Mouse (Mus musculus): ENCODE measurements around the gene Mvp. TPM values are rescaled to one million over a fixed set of nuclear protein-coding genes. Genes with fewer than 3 reads are reported as not detected.
A peak's percentile ranks its signal among the peaks of the same experiment; 100 is the strongest.

Mvp gene
- total RNA-seq, 4 experiments from 2014 or later = 59.3 to 81.8 (median 73.5) TPM

GRCm38 (mm10) chr7:126950647-126951615 is 63.5 kb downstream of the Mvp start:
- DNase-seq (ENCODE audit: low spot score) = no peak

GRCm38 (mm10) chr7:126949793-126950646 is 64.4 kb downstream of the Mvp start, which contains the start of gene Sez6l2:
Gene Sez6l2 (plus strand): TSS chr7:126950563.
- peak; percentile 77 for DNase-seq (ENCODE audit: low spot score)

GRCm38 (mm10) chr7:126949403-126949792 is 65.0 kb downstream of the Mvp start, which contains the start of gene Asphd1:
Gene Asphd1 (minus strand): TSS chr7:126949582.
- DNase-seq (ENCODE audit: low spot score) = peak; percentile 6

GRCm38 (mm10) chr7:126948626-126949025 is 65.8 kb downstream of the Mvp start:
- no peak for DNase-seq (ENCODE audit: low spot score)

- DNase-seq (ENCODE audit: low spot score) = no peak
These were observed 67.9 kb downstream of the Mvp start for GRCm38 (mm10) chr7:126946530-126946929.

- DNase-seq (ENCODE audit: low spot score) = no peak
These were observed 72.6 kb downstream of the Mvp start for GRCm38 (mm10) chr7:126941801-126942200.

GRCm38 (mm10) chr7:126941171-126941570 is 73.2 kb downstream of the Mvp start:
- DNase-seq (ENCODE audit: low spot score) = no peak

Small RNA genes lying within 50 kb of the gene (microRNA-seq; reads per million reads assigned to microRNA genes)
- gene Gm44343 = not detected

Other genes starting within 250 kb of the Mvp start
- 1 to 10 TPM; 1.3 to 2.2 (median 1.8) TPM for gene Gdpd3, start 248.3 kb downstream of the Mvp start, total RNA-seq (2022)
- gene Ypel3, start 237.7 kb downstream of the Mvp start, total RNA-seq (2022) = 10 to 100 TPM; 46.6 to 99.6 (median 72.6) TPM
- gene Tbx6, start 233.1 kb downstream of the Mvp start, total RNA-seq (2022) = under 1 TPM; 0.40 to 0.49 (median 0.42) TPM
- 10 to 100 TPM; 32.7 to 36.8 (median 34.5) TPM for gene Ppp4c, start 222.1 kb downstream of the Mvp start, total RNA-seq (2022)
- 10 to 100 TPM in 1 of 4 experiments, 1 to 10 TPM in 3; 6.9 to 10.1 (median 8.0) TPM for gene Fam57b, start 217.0 kb downstream of the Mvp start, total RNA-seq (2022)
- gene 4930451I11Rik, start 183.0 kb downstream of the Mvp start, total RNA-seq (2022) = not detected
- not detected for gene Doc2a, start 167.2 kb downstream of the Mvp start, total RNA-seq (2022)
- 1 to 10 TPM; 4.8 to 9.6 (median 6.4) TPM for gene Hirip3, start 152.6 kb downstream of the Mvp start, total RNA-seq (2022)
- 10 to 100 TPM; 18.3 to 23.9 (median 21.3) TPM for gene Ino80e, start 152.2 kb downstream of the Mvp start, total RNA-seq (2022)
- gene Taok2, start 129.9 kb downstream of the Mvp start, total RNA-seq (2022) = 10 to 100 TPM; 35.8 to 40.4 (median 38.5) TPM
- 10 to 100 TPM; 10.3 to 13.1 (median 12.6) TPM for gene Tmem219, start 91.7 kb downstream of the Mvp start, total RNA-seq (2022)
- gene Kctd13, start 85.7 kb downstream of the Mvp start, total RNA-seq (2022) = 1 to 10 TPM; 6.6 to 9.3 (median 7.3) TPM
- under 1 TPM in 1 of 4 experiments, not detected in 3; 0.19 TPM for gene Asphd1, start 65.0 kb downstream of the Mvp start, total RNA-seq (2022)
- gene Sez6l2, start 64.1 kb downstream of the Mvp start, total RNA-seq (2022) = 1 to 10 TPM; 2.6 to 7.2 (median 6.4) TPM
- gene Cdipt, start 38.7 kb downstream of the Mvp start, total RNA-seq (2022) = 10 to 100 TPM; 45.9 to 53.7 (median 50.7) TPM
- gene Cdiptos, start 38.5 kb downstream of the Mvp start, total RNA-seq (2022) = under 1 TPM in 3 of 4 experiments, not detected in 1; 0.37 to 0.60 (median 0.43) TPM
- gene Pagr1b, start 1.9 kb upstream of the Mvp start, total RNA-seq (2022) = not detected
- gene Pagr1a, start 2.7 kb upstream of the Mvp start, total RNA-seq (2022) = 10 to 100 TPM in 2 of 4 experiments, 1 to 10 TPM in 2; 8.3 to 22.2 (median 10.5) TPM
- 10 to 100 TPM; 28.1 to 33.3 (median 31.4) TPM for gene Gm42742, start 6.5 kb upstream of the Mvp start, total RNA-seq (2022)
- gene Prrt2, start 6.6 kb upstream of the Mvp start, total RNA-seq (2022) = 1 to 10 TPM in 1 of 4 experiments, under 1 TPM in 1, not detected in 2; 0.87 to 1.1 TPM
- 10 to 100 TPM; 48.5 to 55.9 (median 54.8) TPM for gene Maz, start 12.4 kb upstream of the Mvp start, total RNA-seq (2022)
- 1 to 10 TPM in 3 of 4 experiments, not detected in 1; 1.2 to 2.2 (median 1.6) TPM for gene Kif22, start 27.9 kb upstream of the Mvp start, total RNA-seq (2022)
- not detected for gene Zg16, start 72.7 kb upstream of the Mvp start, total RNA-seq (2022)
- 1 to 10 TPM; 1.2 to 2.9 (median 1.3) TPM for gene AI467606, start 76.7 kb upstream of the Mvp start, total RNA-seq (2022)
- gene Qprt, start 107.6 kb upstream of the Mvp start, total RNA-seq (2022) = not detected
- gene Spn, start 123.2 kb upstream of the Mvp start, total RNA-seq (2022) = under 1 TPM; 0.38 to 0.57 (median 0.46) TPM
- 10 to 100 TPM; 36.2 to 45.1 (median 40.6) TPM for gene Cd2bp2, start 181.4 kb upstream of the Mvp start, total RNA-seq (2022)
- 10 to 100 TPM; 17.4 to 24.4 (median 23.0) TPM for gene Tbc1d10b, start 193.8 kb upstream of the Mvp start, total RNA-seq (2022)
- 10 to 100 TPM in 1 of 4 experiments, 1 to 10 TPM in 3; 6.2 to 14.1 (median 8.2) TPM for gene Mylpf, start 194.3 kb upstream of the Mvp start, total RNA-seq (2022)
- gene Zfp553, start 218.4 kb upstream of the Mvp start, total RNA-seq (2022) = 1 to 10 TPM; 5.2 to 6.4 (median 5.8) TPM
- 1 to 10 TPM; 2.1 to 3.9 (median 2.6) TPM for gene Sept1, start 218.5 kb upstream of the Mvp start, total RNA-seq (2022)
- gene Zfp771, start 229.7 kb upstream of the Mvp start, total RNA-seq (2022) = 10 to 100 TPM; 15.3 to 21.7 (median 17.1) TPM
- 10 to 100 TPM; 40.5 to 45.6 (median 40.9) TPM for gene Dctpp1, start 246.1 kb upstream of the Mvp start, total RNA-seq (2022)